Mouse (Mus musculus) liver, adult 2 months (tissue): ENCODE measurements around the gene Gm27029. TPM values are rescaled to one million over a fixed set of nuclear protein-coding genes. Genes with fewer than 3 reads are reported as not detected.
A peak's percentile ranks its signal among the peaks of the same experiment; 100 is the strongest.
"Not testable (repeated sequence)": the region's sequence is repeated elsewhere in the genome, so short reads cannot be mapped to it uniquely, and the experiment has no call there.

Experiments
- DNase-seq: peaks from one replicate; pipeline ENCODE4 v3.0.0-alpha.2; 2011; ENCODE audit warnings: low read depth, low spot score; ENCODE audit errors: extremely low read depth
- H3K27ac ChIP-seq: fragments of 200-500 bp; replicated peaks from 2 replicates; pipeline ENCODE4 v1.5.1; 2012; ENCODE audit warnings: low read depth, mild to moderate bottlenecking, control low read depth, inconsistent platforms, low read length; ENCODE audit not compliant: insufficient read depth
- H3K27me3 ChIP-seq: fragments of 200-500 bp; 2 replicates; pipeline ENCODE4 v1.6.1; 2012; ENCODE audit warnings: mild to moderate bottlenecking, moderate library complexity, low read length, inconsistent platforms; ENCODE audit not compliant: control insufficient read depth, insufficient read depth
- H3K36me3 ChIP-seq: fragments of 200-500 bp; 2 replicates; pipeline ENCODE4 v1.6.1; 2012; ENCODE audit warnings: low read length, inconsistent platforms; ENCODE audit not compliant: control insufficient read depth, insufficient read depth
- H3K4me1 ChIP-seq: fragments of 200-500 bp; 2 replicates; pipeline ENCODE4 v1.6.1; 2011; ENCODE audit warnings: low read length; ENCODE audit not compliant: control insufficient read depth, insufficient read depth
- H3K4me3 ChIP-seq: fragments of 200-500 bp; 2 replicates; pipeline ENCODE4 v1.5.1; 2011; ENCODE audit warnings: low read depth, mild to moderate bottlenecking, control low read depth, low read length, moderate library complexity; ENCODE audit not compliant: insufficient read depth
- H3K79me2 ChIP-seq: fragments of 200-500 bp; 2 replicates; pipeline ENCODE4 v1.6.1; 2012; ENCODE audit warnings: inconsistent platforms, mild to moderate bottlenecking, low read length, moderate library complexity; ENCODE audit not compliant: control insufficient read depth, insufficient read depth
- H3K9ac ChIP-seq: fragments of 200-500 bp; 2 replicates; pipeline ENCODE4 v1.6.1; 2012; ENCODE audit warnings: low read depth, mild to moderate bottlenecking, control low read depth, inconsistent platforms, low read length
- CTCF ChIP-seq: fragments of 200-500 bp; IDR thresholded peaks from 2 replicates; pipeline ENCODE4 v1.5.1; 2011; ENCODE audit warnings: low read depth, low read length, control low read depth
- POLR2A ChIP-seq: fragments of 200-500 bp; IDR thresholded peaks from 2 replicates; pipeline ENCODE4 v1.6.1; 2011; ENCODE audit warnings: low read length, control low read depth; ENCODE audit not compliant: insufficient read depth; ENCODE audit errors: extremely low read depth
- WGBS: fragments of 180-500 bp; shearing (Covaris S2); methylation state at CpG from one replicate; pipeline ENCODE4 v1.1.7; 2018; 5-methylcytosine and 5-hydroxymethylcytosine counted together
- polyA plus RNA-seq: library from polyadenylated mRNA; depleted of rRNA; stranded (reverse); fragments of >200 nt; gene quantifications from 2 replicates; pipeline ENCODE4 v1.2.3, GENCODE M21; 2012
- total RNA-seq: library from RNA; depleted of rRNA; stranded (reverse); fragments of >200 nt; gene quantifications from 2 replicates; pipeline ENCODE4 v1.2.3, GENCODE M21; 2014

The Gm27029 gene
- total and polyA plus RNA-seq, 2 experiments, result 0.37 to 0.65 TPM

DNA sequence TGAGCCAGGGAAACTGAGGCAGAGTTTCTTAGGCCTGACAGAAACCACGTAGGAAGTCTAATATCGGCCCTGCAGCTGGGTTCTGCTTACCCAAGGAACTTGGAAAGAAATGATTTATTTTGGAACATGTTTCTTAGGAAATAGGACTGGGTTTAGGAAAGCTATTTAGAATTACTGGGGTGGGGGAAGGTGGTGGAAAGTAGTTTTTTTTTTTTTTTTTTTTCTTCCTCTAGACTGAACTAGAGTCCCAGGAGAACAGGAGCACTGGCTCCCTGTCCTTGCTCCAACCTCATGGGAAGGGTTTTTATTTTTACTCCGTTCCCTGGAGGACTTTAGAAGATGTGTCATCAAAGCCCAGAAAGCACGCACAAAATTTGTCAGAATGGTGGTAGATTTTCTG is 44.6 kb upstream of the Gm27029 start:
- TF ChIP-seq POLR2A, result no peak
- TF ChIP-seq CTCF, result no peak
- no peak overlapping the region for H3K4me3 ChIP-seq
- 88% methylated on average over 4 of the region's 4 CpGs for WGBS
- no peak overlapping the region for H3K27ac ChIP-seq
- no peaks in the 10 kb centered on the region for H3K27me3 ChIP-seq
- H3K4me1 ChIP-seq, result peaks cover 1% of the 10 kb centered on the region; the same call in 1 of the 2 replicates
- H3K79me2 ChIP-seq, result no peaks in the 10 kb centered on the region
- no peak for DNase-seq
- H3K9ac ChIP-seq, result no peak overlapping the region
- no peaks in the 10 kb centered on the region for H3K36me3 ChIP-seq

DNA sequence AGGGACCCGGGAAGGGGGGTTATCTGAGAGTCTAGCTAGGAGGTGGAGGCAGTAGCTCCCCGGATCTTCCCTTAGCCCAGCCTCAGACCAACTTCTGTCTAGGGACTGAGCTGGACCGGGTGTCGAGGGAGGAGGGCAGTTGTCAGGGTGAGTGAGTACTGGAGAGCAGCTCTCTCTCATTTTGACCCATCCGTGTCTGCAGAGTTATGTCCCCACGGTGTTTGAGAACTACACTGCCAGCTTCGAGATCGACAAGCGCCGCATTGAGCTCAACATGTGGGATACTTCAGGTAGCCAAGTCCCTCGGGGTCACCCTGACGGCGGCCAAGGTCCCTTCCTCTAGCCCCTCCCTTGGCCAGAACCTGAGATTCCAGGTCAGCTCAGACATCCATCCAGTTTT is 44.1 kb upstream of the Gm27029 start:
- H3K27ac ChIP-seq, result no peak overlapping the region
- TF ChIP-seq POLR2A (no peak), CTCF (no peak)
- H3K36me3 ChIP-seq, result no peaks in the 10 kb centered on the region
- no peaks in the 10 kb centered on the region for H3K79me2 ChIP-seq
- WGBS, result 21% methylated on average over 13 of the region's 13 CpGs
- H3K4me1 ChIP-seq, result peaks cover 1% of the 10 kb centered on the region; the same call in 1 of the 2 replicates
- no peak overlapping the region; the same call in 1 of the 2 replicates for H3K9ac ChIP-seq
- DNase-seq, result no peak
- H3K27me3 ChIP-seq, result no peaks in the 10 kb centered on the region
- no peak overlapping the region for H3K4me3 ChIP-seq

DNA sequence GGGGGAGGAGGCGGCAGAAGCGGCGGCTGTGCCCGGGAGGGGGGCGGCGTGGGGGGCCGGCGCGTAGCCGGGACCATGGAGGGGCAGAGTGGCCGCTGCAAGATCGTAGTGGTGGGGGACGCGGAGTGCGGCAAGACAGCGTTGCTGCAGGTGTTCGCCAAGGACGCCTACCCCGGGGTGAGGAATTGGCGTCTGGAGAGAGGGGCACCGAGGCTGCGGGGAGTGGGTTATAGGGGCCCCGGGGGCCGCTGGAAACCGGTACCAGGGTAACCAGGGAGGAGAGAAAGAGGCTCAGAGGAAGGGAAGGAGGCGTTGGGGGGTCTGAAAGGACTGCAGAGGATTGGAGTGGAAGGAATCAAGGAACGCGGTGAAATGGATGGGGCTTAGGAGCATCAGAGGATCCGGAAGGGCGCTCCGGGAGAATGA is 43.7 kb upstream of the Gm27029 start:
- DNase-seq, result no peak
- no peak overlapping the region for H3K27ac ChIP-seq

DNA sequence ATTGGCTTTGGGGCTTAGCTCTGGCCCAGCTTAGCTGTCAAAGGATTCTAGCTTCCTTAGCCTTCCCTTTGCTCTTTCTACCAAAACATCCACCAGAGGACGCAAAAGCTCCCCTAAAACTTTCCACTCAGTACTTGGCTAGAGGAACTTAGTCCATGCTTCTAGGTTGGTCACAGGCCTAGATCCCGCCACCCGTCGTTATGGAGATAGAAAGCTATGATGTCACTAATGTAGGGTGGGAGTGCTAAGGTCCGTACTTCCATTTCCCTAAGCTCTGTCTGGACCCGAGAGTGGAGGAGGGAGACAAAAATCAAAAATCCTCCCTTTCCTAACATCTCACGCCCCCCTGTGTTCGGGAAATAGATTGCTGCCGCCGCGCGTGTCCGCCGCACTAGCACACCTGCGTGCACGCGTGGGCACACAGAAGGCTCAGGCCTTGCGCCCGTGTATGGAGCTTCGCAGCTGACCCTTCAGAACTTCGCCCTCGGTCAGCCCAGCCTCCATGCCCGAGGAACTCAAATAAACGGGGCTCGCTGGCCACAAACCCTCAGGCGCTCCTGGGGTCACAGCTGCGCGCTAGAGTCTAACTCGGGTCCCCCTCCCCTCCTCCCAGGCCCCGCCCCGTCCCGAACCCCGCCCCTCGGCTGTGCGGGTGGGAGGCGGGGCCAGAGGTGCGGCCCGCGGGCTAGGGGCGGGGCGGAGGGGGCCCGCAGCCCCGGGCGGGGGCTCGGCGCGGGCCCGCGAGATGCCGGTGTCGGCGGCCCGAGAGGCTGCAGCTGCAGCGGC is 43.1 kb upstream of the Gm27029 start:
- Histone ChIP-seq H3K4me3 (peak overlapping the region; percentile 66), H3K79me2 (no peaks in the 10 kb centered on the region), H3K9ac (peak overlapping the region; percentile 83), H3K4me1 (peaks cover 1% of the 10 kb centered on the region; the same call in 1 of the 2 replicates), H3K36me3 (no peaks in the 10 kb centered on the region), H3K27ac (peak overlapping the region; percentile 58), H3K27me3 (no peaks in the 10 kb centered on the region)
- DNase-seq, result peak; percentile 93
- TF ChIP-seq CTCF, result peak; percentile 29
- TF ChIP-seq POLR2A, result 0 out of 2 replicates have a peak, but pooled peaks have one; percentile 16
- under 1% methylated on average over 44 of the region's 54 CpGs for WGBS

More for the DNA sequence above, 43.7 kb upstream of the Gm27029 start:
- Histone ChIP-seq H3K27me3 (no peaks in the 10 kb centered on the region), H3K9ac (peak overlapping the region; percentile 83), H3K4me1 (peaks cover 1% of the 10 kb centered on the region; the same call in 1 of the 2 replicates), H3K79me2 (no peaks in the 10 kb centered on the region), H3K36me3 (no peaks in the 10 kb centered on the region), H3K4me3 (peak overlapping the region; percentile 66)
- no peak for TF ChIP-seq POLR2A
- TF ChIP-seq CTCF, result no peak
- 1% methylated on average over 23 of the region's 31 CpGs for WGBS

DNA sequence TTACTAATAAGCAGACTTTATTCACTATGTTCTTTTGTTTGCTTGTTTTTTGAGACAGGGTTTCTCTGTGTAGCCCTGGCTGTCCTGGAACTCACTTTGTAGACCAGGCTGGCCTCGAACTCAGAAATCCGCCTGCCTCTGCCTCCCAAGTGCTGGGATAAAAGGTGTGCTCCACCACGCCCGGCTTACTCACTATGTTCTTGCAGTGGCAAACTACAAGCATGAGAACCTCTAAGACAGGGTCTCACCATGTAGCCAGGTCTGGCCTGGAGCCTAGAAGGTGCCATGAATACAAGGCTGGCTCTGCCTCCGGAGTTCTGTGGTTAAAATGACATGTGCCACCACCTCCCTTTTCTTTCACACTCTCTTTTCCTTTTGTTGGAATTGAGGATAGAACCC is 42.0 kb upstream of the Gm27029 start:
- DNase-seq, H3K9ac ChIP-seq, H3K36me3 ChIP-seq, H3K79me2 ChIP-seq, H3K4me1 ChIP-seq, H3K27me3 ChIP-seq, H3K4me3 ChIP-seq, H3K27ac ChIP-seq: not testable (repeated sequence)
- 61% methylated on average over 5 of the region's 5 CpGs for WGBS

DNA sequence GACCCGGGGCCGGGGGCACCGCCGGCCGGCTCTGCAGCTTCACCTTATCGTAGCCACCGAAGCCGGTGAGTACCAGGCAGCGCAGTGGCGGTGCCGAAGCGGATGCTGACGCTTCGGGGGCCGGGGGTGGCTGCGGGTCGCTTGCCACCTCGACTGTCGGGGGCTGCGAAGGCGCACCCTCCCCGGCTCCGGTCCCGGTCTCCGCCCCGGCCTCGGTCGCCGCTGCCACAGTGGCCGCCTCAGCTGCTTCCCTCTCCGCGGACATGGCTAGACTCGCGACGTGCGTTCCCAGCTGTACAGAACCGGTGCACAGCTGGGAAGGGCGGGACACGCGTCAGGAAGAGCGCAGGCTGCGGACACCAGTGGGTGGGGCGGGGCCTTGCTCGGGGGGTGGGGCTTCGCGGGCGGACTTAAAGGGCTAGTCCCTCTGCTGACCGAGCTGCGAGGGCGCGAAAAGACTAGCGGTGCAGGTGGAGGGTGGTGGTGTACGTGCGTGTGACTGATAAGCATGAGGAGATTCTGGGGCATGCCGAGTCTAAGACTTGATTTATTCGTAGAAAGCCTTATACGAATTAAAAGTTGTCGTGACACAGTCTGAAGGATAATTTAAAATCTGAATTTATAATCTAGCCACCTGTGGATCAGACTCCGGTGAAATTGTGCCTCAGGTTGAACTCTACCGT is 41.4 kb upstream of the Gm27029 start, which contains the start of gene Vat1:
Gene Vat1, minus strand, starts transcription at position 362 of the 683 bp plus-strand sequence.
- peak within 1 kb of the TSS; percentile 89 for H3K9ac ChIP-seq
- WGBS, result 2% methylated on average over 57 of the region's 60 CpGs
- peak; percentile 64 for DNase-seq
- H3K4me1 ChIP-seq, result peaks cover 1% of the 10 kb centered on the region; the same call in 1 of the 2 replicates
- H3K79me2 ChIP-seq, result no peaks in the 10 kb centered on the region
- H3K4me3 ChIP-seq, result peak within 1 kb of the TSS; percentile 86
- H3K27ac ChIP-seq, result no peak within 1 kb of the TSS
- TF ChIP-seq CTCF, result no peak
- TF ChIP-seq POLR2A, result peak; percentile 37; the same call in 1 of the 2 replicates
- H3K36me3 ChIP-seq, result no peaks in the 10 kb centered on the region
- no peaks in the 10 kb centered on the region for H3K27me3 ChIP-seq
